Mouse (Mus musculus) E14TG2a.4 (cell line): ENCODE data around the gene Slc35d3.

ENCODE experiments used
- CTCF ChIP-seq: conservative IDR thresholded peaks from 2 replicates; pipeline ENCODE4 v1.5.1; 2014; ENCODE audit warnings: low read length
- POU5F1 ChIP-seq: IDR thresholded peaks from 2 replicates; pipeline ENCODE4 v1.6.1; 2014; ENCODE audit warnings: low read length, borderline replicate concordance

GRCm38 (mm10) chr10:19820986-19821385 is 30.3 kb downstream of the Slc35d3 start:
- TF ChIP-seq POU5F1, result no peak
- no peak for TF ChIP-seq CTCF
